Mouse (Mus musculus): Measurements from ENCODE around the gene Amh.

DNA sequence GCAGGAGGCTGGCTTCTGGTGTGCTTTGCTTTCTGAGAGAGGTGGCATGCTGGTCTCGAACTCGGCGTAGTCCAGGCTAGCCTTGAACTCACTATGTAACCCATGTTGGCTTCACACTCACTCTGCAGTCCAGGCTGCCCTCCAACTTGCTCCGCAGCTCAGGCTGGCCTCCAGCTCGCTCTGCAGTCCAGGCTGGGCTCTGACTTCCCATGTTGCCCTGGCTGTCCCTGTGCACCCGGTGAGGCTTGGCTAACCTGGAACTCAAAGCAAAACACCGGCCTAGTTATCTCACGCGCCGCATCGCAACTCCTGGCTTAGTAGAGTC is 50.7 kb downstream of the Amh start:
- TF ChIP-seq CTCF (IDR thresholded peaks at IDR 0.05; ENCODE audit: low read depth) = no peak
- TF ChIP-seq EP300 (IDR thresholded peaks at IDR 0.05; ENCODE audit: low read depth) = no peak

All from heart, postnatal 0 days (tissue).